Mouse (Mus musculus): ENCODE measurements around the gene Stxbp4.

DNA sequence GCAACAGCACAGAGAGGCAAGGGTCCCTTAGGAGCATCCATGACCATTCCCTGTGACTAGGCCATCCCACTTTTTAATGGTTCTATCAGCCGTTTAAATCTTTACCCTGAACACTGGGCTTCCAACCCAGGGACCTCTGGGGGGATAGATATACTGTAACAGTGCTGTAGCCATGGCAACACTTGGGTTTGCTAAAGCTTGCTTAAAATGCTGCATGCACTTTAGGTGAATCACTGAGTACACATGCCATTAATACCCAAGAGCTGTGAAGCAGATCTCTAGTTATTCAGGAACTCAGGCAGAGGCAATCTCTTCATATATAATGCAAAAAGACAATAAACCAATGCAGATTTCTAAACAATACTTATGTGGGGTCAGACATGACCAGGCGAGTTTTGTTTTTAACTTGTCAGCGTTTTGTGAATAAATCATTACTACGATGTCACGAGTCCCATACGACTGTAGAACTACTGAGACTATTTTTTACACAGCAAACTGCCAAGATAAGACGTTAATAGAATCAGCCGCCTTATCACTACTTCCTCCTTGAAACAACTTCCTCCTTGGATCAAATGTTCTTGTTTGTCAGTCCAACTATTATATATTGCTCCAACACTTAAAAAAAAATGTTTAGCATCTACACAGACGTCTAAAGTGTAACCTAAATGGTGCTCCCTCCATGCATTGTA is 79.4 kb downstream of the Stxbp4 start:
- TF ChIP-seq POLR2A (IDR thresholded peaks at IDR 0.05; ENCODE audit: insufficient read depth, low read depth, low read length) (no peak), CTCF (IDR thresholded peaks at IDR 0.05) (no peak), EP300 (IDR thresholded peaks at IDR 0.05; ENCODE audit: insufficient read depth, low read depth, low read length) (no peak)
